Mouse (Mus musculus): Measurements from ENCODE around the gene Fscn3. TPM values are rescaled to one million over a fixed set of nuclear protein-coding genes. Genes with fewer than 3 reads are reported as not detected.
A peak's percentile ranks its signal among the peaks of the same experiment; 100 is the strongest.

The Fscn3 gene
- total RNA-seq, 1 experiment from 2014 or later: not detected

GRCm38 (mm10) chr6:28428290-28428689 lies 701 bp downstream of the Fscn3 start, which contains the start of gene Gcc1:
Gene Gcc1 (minus strand): TSS chr6:28428390.
- DNase-seq: no peak

DNA sequence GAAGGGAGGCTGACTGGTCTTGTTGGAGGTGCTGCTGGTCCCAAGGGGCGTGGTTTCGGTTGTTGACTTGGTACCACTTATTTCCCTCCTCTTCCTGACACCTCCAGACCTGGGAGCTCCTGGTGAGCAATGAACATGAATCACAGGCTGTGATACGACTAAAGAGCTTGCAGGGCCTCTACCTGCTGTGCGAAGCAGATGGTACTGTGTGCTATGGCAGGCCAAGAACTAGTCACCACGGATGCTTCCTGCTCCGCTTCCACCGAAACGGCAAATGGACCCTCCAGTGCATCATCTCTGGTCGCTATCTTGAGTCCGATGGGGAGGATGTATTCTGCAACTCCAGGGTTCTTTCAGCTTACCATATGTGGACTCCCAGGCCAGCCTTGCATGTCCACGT lies 2.3 kb downstream of the Fscn3 start:
- DNase-seq: no peak

DNA sequence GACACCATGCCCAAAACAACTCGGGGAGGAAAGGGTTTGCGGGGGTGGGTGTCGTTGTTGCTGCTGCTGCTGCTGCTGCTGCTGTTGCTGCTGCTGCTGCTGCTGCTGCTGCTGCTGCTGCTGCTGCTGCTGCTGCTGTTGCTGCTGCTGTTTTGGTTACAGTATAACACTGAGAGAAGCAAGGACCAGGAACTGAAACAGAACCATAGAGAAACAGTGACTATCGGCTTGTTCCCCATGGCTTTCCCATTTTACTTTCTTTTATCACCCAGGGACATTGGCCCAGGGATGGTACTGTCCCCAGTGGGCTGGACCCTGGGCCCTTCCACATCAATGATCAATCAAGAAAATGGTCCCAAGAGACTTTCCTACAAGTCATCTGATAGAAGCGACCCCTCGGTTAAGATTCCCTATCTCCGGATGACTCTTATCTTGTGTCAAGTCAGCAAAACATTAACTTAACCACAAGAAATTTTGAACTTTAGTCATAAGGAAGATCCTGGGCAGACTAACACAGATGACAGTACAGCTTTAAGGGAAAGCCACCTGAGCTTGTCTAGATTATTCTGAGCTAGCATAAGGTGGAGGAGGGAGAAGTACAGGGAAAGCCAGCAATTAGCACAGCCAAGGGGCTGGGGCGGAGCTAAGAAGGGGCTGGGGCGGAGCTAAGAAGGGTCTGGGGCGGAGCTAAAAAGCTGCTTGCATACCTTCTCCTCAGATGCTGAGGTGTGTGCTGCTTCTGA lies 3.4 kb downstream of the Fscn3 start:
- no peak for DNase-seq

DNA sequence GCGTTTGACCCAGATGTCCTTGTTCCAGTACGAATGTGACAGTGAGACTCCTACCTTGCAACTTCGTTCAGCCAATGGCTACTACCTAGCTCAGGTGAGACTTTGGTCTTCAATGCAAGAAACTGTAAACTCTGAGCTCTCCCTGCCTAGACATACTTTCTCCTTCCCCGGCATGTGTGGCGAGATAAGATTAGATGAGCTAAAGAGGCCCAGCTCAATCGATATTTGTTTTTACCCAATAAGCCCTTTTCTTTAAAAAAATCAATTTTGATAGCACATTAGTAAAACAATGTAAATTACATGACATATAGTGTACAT lies 3.9 kb downstream of the Fscn3 start:
- DNase-seq: no peak

GRCm38 (mm10) chr6:28447937-28448336 lies 20.3 kb downstream of the Fscn3 start:
- DNase-seq: no peak

GRCm38 (mm10) chr6:28449253-28449652 lies 21.7 kb downstream of the Fscn3 start, which contains the start of gene Pax4:
Gene Pax4 (minus strand): TSS chr6:28449353.
- DNase-seq: no peak

DNA sequence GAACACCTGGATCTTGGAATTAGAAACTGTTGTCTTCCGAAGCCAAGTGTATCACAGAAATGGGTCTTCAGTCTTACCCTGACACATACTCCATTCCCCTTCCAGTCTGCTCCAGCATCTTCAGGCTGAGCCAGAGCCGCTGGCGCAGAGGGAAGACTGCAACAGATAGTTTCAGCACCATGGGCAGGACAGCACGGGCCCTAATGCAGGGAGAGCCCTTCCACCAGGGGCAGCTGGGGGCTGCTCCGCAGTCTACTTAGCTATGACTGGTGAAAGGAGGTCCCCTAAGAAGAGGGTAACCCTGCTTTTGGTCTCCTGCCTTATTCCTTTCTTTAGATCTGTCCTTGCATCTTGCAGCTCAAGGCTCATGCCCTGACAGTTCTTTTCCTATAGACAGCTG lies 22.9 kb downstream of the Fscn3 start:
- DNase-seq: no peak

GRCm38 (mm10) chr6:28450977-28451376 lies 23.4 kb downstream of the Fscn3 start:
- no peak for DNase-seq

DNA sequence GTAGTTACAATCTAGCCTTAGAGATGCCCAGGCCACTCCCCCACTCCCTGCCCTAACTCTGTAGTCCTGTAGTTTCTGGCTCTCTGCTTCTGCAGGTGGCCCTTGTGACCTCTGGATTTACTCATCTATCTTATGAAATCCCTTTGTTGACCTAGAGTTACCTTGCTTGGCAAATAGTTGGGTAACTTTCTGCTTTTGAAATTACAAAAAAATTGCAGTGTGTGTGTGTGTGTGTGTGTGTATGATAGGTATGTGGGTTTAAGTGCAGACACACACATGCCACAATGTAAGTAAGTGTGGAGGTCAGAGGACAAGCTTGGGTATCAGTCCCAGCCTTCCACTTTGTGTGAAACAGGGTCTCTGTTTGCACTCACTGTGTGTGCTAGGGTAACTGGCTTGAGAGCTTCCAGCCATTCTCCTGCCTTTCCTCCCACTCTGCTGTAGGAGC lies 31.7 kb downstream of the Fscn3 start:
- DNase-seq: no peak

- peak; percentile 82 for DNase-seq
Measured at GRCm38 (mm10) chr6:28460534-28460933, 32.9 kb downstream of the Fscn3 start.

GRCm38 (mm10) chr6:28464630-28465029 lies 37.0 kb downstream of the Fscn3 start:
- DNase-seq: no peak

DNA sequence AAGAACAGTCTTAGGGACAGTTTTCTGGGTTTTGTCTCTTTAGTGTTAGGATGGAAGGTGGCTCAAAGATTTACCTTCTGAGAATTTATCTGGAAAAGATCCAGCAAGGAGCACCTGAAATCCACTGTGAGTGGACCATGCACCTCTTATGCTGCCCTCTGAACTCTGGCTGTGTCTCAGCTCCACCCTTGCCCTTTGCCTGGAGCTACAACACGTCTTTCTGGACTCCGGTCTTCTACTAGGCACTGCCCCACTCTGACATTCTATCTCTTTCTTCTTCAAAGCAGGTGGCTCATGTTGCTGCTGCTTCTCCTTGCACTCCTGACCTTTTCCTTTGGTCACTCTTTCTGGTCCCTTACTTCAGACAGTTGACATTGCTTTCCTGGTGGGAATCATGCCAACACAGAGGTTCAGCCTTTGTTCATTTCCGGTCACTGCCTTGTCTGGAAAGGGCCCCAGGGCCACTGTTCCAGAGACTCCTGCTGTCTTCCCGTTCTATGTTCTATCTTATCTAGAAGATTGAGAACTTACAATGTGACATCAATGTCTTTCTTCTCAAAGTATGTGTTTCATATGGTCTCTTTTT lies 42.5 kb downstream of the Fscn3 start:
- no peak for DNase-seq

- DNase-seq: no peak
Measured at GRCm38 (mm10) chr6:28470621-28471020, 43.0 kb downstream of the Fscn3 start.

DNA sequence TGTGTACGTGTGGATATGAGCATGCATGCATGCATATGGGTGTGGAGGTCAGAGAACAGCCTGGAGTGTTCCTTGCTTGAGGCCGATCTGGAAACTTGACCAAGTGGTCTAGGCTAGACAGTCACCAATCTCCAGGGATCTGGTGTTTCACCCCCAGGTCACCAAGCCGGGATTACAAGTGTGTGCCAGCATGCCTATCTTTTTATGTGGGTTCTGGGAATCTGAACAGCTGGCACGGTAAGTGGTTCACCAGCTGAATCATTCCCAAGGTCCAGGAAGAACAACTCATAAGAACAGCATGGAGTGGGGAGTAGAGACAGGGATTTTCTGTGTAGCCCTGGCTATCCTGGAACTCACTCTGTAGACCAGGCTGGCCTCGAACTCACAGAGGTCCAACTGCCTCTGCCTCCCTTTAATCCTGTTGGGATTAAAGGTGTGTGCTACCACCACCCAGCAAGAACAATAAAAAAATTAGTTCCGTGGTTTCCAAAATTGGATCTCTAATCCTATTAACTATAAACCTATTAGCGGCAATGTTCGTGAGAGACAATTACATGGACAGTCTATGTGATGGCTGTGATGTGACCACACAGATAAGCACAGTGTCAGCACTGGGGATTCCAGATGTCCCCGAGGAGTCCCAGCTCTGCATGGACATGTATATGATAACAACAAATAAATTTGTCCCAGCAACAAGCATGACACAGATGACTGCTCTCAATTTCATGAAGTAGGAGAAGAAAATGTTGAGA lies 43.9 kb downstream of the Fscn3 start:
- DNase-seq: no peak

DNA sequence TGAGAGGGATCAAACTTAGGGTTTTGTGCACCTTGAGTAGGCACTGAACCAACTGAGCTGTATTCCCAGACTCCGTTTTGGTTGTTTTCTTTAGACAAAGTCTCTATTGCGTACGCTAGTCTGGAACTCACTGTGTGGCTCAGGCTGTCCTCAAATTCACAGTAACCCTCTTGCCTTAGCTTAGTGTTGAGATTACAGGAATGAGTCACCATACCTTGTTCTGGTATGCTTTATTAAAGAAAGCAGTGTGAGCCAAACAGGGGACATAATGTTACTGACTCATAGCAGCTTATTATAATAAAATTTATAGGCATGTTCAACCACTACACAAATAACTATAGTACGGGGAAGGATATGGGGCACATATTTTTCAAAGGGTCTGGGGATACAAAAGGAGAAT lies 46.6 kb downstream of the Fscn3 start:
- no peak for DNase-seq

DNA sequence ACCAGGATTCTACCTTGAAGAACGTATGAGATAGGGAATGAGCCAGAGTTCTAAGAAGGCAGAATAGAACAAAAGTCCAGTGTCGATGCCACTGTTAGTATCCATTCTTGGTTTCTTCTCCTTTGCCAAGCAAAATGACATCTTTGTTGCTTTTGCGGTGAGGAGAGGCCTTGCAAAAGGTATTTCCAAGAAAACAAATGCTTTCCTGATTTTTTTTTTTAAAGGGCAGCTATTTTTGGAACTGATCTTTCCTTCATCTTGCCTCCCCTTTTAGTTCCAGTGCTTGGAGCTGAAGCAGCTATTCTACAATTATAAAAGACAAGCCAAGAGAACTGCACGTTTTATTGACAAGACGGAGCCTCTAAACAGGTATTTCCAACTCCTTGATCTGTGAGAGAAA lies 47.2 kb downstream of the Fscn3 start, which contains the start of gene Snd1:
TSS of gene Snd1 (plus strand) at position 301 of the 400 bp plus-strand sequence.
- DNase-seq: no peak

- peak; percentile 97 for DNase-seq
Measured at GRCm38 (mm10) chr6:28479865-28480751, 52.5 kb downstream of the Fscn3 start.

GRCm38 (mm10) chr6:28480752-28481492 lies 53.3 kb downstream of the Fscn3 start:
- no peak for DNase-seq

DNA sequence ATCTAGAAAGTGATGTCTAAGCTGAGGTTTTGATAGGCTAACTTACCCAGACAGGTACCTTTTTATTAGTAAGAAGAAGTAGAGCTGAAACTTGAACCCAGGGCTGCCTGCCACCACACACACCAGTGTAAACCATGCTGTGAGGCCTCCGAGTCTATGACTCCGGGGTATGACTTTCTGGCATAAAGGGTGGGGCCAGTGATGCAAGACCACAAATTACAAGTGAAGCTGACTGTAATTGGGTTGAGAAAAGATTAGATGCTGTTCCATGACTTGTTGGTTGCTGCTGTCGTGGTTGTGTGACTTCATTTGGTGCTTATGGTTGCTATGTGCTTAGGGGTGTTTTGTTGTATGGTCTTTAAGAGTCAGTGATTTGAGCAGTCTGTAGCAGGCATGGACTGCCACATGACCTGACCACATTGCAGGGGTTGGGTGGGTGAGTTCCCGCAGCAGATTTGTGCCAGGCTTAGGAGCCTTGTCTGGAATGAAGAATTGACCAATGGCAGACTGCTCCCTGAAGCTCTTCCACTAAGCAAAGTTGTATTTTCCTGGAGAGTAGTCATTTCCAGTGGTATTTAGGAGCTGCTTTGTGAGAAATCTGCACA lies 55.2 kb downstream of the Fscn3 start:
- no peak for DNase-seq

GRCm38 (mm10) chr6:28486008-28486407 lies 58.4 kb downstream of the Fscn3 start:
- no peak for DNase-seq

- no peak for DNase-seq
Measured at GRCm38 (mm10) chr6:28486471-28486870, 58.9 kb downstream of the Fscn3 start.

Measured in adrenal gland, postnatal 25 days (tissue).